Mouse (Mus musculus) lung, embryonic 14.5 days (tissue): ENCODE measurements around the gene Gbp3. TPM values are rescaled to one million over a fixed set of nuclear protein-coding genes. Genes with fewer than 3 reads are reported as not detected.
A peak's percentile ranks its signal among the peaks of the same experiment; 100 is the strongest.

ENCODE experiments used
- ATAC-seq: fragments of 200-750 bp; cut with Nextera tagmentation; 2 replicates; pipeline ENCODE4 v1.8.0; 2017; ENCODE audit warnings: mild to moderate bottlenecking, moderate TSS enrichment, moderate library complexity; ENCODE audit not compliant: insufficient read depth
- DNase-seq: peaks from one replicate; pipeline ENCODE4 v3.0.0-alpha.2; 2015
- H3K27ac ChIP-seq: fragments of 300-500 bp; sonication (generic); 2 replicates; pipeline ENCODE4 v1.5.1; 2014; ENCODE audit warnings: low read depth, mild to moderate bottlenecking, moderate library complexity
- H3K27me3 ChIP-seq: fragments of 300-500 bp; sonication (generic); 2 replicates; pipeline ENCODE4 v1.6.1; 2014; ENCODE audit warnings: low read length, control low read depth; ENCODE audit not compliant: insufficient read depth
- H3K36me3 ChIP-seq: fragments of 300-500 bp; sonication (generic); 2 replicates; pipeline ENCODE4 v1.6.1; 2014; ENCODE audit warnings: control low read depth; ENCODE audit not compliant: insufficient read depth
- H3K4me1 ChIP-seq: fragments of 300-500 bp; sonication (generic); 2 replicates; pipeline ENCODE4 v1.6.1; 2014; ENCODE audit warnings: antibody characterized with exemption, control low read depth; ENCODE audit not compliant: insufficient read depth
- H3K4me2 ChIP-seq: fragments of 300-500 bp; sonication (generic); 2 replicates; pipeline ENCODE4 v1.6.1; 2014; ENCODE audit warnings: mild to moderate bottlenecking
- H3K4me3 ChIP-seq: fragments of 300-500 bp; sonication (generic); 2 replicates; pipeline ENCODE4 v1.5.1; 2014; ENCODE audit warnings: low read depth, low read length
- H3K9ac ChIP-seq: fragments of 300-500 bp; sonication (generic); 2 replicates; pipeline ENCODE4 v1.6.1; 2014
- H3K9me3 ChIP-seq: fragments of 300-500 bp; sonication (generic); 2 replicates; pipeline ENCODE4 v1.6.1; 2016; ENCODE audit warnings: low read depth, low read length, control low read depth
- CTCF ChIP-seq: IDR thresholded peaks from 2 replicates; pipeline ENCODE4 v1.5.1; 2016; ENCODE audit warnings: antibody characterized with exemption, low read depth
- WGBS: fragments of 180-500 bp; shearing (Covaris S2); extraction: QIAGEN DNeasy Blood & Tissue Kit; methylation state at CpG from one replicate; pipeline ENCODE4 v1.1.7; 2014; 5-methylcytosine and 5-hydroxymethylcytosine counted together
- polyA plus RNA-seq: library from polyadenylated mRNA; unstranded; fragments of >200 nt; fragmentation: Nextera tagmentation; extraction: Ambion mirVana; gene quantifications from 2 replicates; pipeline ENCODE4 v1.2.1, GENCODE M21; 2014

The Gbp3 gene
- polyA plus RNA-seq, result 1.3 and 1.6 TPM in 2 replicates

DNA sequence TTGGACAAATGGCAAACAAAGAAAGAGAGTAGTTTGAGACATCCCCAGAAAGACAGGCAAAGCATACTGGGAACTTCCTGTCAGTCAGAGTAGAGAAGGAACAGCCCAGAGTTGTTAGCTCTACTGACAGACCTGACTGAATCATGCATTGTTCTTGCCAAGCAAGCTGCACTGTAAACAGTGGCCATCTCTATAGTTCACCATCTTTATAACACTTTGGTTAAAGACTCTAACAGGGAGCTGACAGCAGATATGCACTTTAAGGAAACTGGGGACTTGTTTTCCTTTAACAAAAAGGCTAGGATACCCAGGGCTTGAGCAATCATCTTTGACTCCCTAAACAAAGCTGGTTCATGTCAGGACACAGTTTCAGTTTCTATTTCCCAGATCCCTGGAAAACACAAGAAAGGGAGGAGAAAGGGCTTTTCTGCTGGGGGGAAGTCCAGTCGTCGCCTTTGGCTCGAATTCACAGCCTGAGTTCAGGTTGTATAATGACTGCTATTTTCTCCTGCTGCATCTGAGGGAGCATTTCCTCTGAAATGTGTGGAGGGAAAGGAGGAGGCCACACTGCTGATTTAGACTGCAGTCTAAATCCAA is at the start of gene Gbp3:
Gene Gbp3 (plus strand): TSS at position 395 of the 597 bp plus-strand sequence.
- Histone ChIP-seq H3K36me3 (no peaks in the 10 kb centered on the region), H3K4me1 (no peaks in the 10 kb centered on the region), H3K4me2 (peak within 1 kb of the TSS; percentile 61), H3K4me3 (peak within 1 kb of the TSS; percentile 38), H3K9me3 (no peaks in the 10 kb centered on the region), H3K9ac (peak within 1 kb of the TSS; percentile 4), H3K27ac (peak within 1 kb of the TSS; percentile 38; the same call in 1 of the 2 replicates), H3K27me3 (no peaks in the 10 kb centered on the region)
- 17% methylated on average over 3 of the region's 3 CpGs for WGBS
- no peak for TF ChIP-seq CTCF
- ATAC-seq (peak; percentile 59), DNase-seq (peak; percentile 65)

DNA sequence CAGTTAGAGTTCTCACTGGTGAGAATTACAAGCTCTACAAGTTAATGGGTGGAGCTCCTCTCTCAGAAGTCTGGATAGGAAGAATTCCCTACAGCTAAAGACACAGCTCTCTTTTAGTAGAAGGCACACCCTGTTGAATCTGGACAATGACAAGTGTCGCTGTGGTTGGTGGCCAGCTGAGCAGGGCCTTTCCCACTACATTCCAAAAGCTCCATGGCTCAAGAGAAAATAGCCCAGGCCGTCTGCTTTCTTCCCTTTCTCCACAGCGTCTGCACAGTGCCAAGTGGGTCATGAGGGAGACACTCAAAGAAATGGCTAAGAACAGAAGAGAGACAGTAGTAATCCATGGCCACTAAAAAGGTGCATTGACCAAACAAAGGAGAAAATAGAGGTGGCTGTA is 31.7 kb upstream of the Gbp3 start:
- WGBS, result 72% methylated on average over 3 of the region's 3 CpGs
- H3K4me1 ChIP-seq, result peaks cover 3% of the 10 kb centered on the region; the same call in 1 of the 2 replicates
- 0 out of 2 replicates have a peak, but pooled peaks cover 4% of the 10 kb centered on the region for H3K27me3 ChIP-seq
- no peak for ATAC-seq
- no peak for TF ChIP-seq CTCF
- DNase-seq, result no peak
- no peaks in the 10 kb centered on the region for H3K9me3 ChIP-seq
- no peaks in the 10 kb centered on the region for H3K36me3 ChIP-seq
- H3K27ac ChIP-seq, result no peak overlapping the region
- no peak overlapping the region for H3K9ac ChIP-seq
- no peak overlapping the region for H3K4me2 ChIP-seq
- no peak overlapping the region for H3K4me3 ChIP-seq

DNA sequence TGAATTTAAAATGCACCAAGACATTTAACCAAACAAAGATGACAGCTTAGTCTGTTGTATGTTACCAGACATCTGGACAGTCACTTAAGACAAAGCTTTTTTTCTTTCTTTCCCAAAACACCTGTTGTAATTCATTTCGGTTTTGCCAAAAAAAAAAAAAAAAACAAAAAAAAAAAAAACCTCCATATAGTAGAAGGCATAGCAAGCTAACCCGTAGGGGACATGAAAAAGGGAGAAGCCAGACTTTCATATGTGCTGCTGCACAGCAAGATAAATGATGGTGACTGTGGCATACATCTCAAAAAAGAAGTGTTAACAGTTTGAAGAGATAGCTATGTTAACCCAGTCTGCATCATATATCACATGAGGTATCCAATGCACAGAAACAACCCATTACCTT is 30.2 kb upstream of the Gbp3 start:
- no peak overlapping the region for H3K27ac ChIP-seq
- TF ChIP-seq CTCF, result no peak
- H3K4me3 ChIP-seq, result peak overlapping the region; percentile 50
- H3K27me3 ChIP-seq, result 0 out of 2 replicates have a peak, but pooled peaks cover 4% of the 10 kb centered on the region
- ATAC-seq (0 out of 2 replicates have a peak, but pooled peaks have one; percentile 3), DNase-seq (peak; percentile 23)
- peak overlapping the region; percentile 96 for H3K4me2 ChIP-seq
- H3K4me1 ChIP-seq, result peaks cover 3% of the 10 kb centered on the region; the same call in 1 of the 2 replicates
- no peaks in the 10 kb centered on the region for H3K9me3 ChIP-seq
- WGBS, result 24% methylated on average over 2 of the region's 2 CpGs
- H3K9ac ChIP-seq, result no peak overlapping the region; the same call in 1 of the 2 replicates
- no peaks in the 10 kb centered on the region for H3K36me3 ChIP-seq

DNA sequence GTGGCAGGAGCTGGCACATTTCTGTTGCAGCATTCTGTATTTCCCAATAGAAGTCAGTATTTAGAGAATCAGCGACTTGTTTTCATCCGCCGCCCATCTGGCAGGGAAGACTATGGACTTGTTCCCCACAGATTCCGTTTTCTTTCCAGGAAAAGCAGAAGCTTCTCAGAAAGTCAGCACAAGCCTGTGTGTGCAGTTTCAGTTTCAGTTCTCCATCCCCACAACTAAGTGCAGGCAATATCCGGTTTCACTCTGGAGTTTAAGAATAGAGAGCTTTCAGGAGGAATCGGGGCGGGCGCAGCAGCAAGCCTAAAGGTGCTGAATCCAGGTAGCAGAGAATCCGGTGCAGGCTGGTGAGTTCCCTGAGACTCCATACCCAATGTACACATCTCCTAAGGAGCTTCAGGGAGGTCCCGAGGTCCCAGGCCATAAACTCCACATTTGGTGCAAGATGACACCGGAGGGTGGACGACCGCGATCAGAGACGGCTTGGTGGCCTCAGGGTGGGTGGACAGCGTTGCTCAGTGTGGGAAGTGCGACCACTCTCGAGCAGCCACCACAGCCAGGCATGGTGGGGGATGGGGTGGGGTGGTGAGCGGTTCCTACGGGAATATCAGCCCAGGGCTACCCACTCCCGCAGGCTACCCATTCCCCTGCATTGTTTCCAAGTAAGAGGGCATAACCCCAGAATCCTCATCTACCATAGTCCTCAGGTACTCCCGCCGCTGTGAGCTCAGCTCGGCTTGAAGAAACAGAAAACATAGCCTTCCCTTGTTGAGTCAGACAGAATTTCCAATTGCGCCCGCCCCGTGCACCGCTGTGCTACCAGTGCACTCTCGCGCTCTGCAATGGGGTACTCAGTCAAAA is 29.5 kb upstream of the Gbp3 start, which contains the start of gene Gbp7:
Gene Gbp7 (plus strand): TSS at position 256 of the 867 bp plus-strand sequence.
- H3K27ac ChIP-seq, result peak within 1 kb of the TSS; percentile 20; the same call in 1 of the 2 replicates
- WGBS, result 1% methylated on average over 30 of the region's 30 CpGs

DNA sequence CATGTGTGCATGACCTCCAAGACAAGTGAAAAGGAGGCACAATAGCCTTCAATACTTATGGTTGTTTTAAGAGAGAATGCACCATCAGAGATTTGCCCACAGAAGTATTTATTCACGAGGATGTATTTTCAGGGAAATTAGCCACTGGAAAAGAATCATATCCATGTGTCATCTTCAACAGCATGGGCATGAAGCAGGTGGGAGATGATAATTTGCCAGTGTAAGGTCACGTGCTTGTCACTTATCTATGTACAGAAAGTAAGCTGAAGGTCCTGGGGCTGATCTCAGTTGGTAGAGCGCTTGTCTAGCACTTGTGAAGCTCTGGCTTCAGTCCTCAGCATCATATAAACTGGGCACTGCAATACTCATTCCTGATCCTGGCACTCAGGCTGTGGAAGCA is 28.2 kb upstream of the Gbp3 start:
- 87% methylated on average over 3 of the region's 3 CpGs for WGBS
- H3K9ac ChIP-seq, result no peak overlapping the region
- H3K27ac ChIP-seq, result no peak overlapping the region
- 0 out of 2 replicates have a peak, but pooled peaks cover 4% of the 10 kb centered on the region for H3K27me3 ChIP-seq
- H3K36me3 ChIP-seq, result no peaks in the 10 kb centered on the region
- TF ChIP-seq CTCF, result no peak
- H3K4me2 ChIP-seq, result no peak overlapping the region
- no peaks in the 10 kb centered on the region for H3K9me3 ChIP-seq
- DNase-seq, result no peak
- no peak for ATAC-seq
- peaks cover 3% of the 10 kb centered on the region; the same call in 1 of the 2 replicates for H3K4me1 ChIP-seq
- H3K4me3 ChIP-seq, result no peak overlapping the region

More for the DNA sequence above, 29.5 kb upstream of the Gbp3 start, which contains the start of gene Gbp7:
- peak; percentile 84 for ATAC-seq
- H3K36me3 ChIP-seq, result no peaks in the 10 kb centered on the region
- H3K9ac ChIP-seq, result peak within 1 kb of the TSS; percentile 62
- DNase-seq, result peak; percentile 79
- no peaks in the 10 kb centered on the region for H3K9me3 ChIP-seq
- peak within 1 kb of the TSS; percentile 96 for H3K4me2 ChIP-seq
- no peak for TF ChIP-seq CTCF
- H3K4me3 ChIP-seq, result peak within 1 kb of the TSS; percentile 50
- H3K4me1 ChIP-seq, result peaks cover 3% of the 10 kb centered on the region; the same call in 1 of the 2 replicates
- 0 out of 2 replicates have a peak, but pooled peaks cover 4% of the 10 kb centered on the region for H3K27me3 ChIP-seq

DNA sequence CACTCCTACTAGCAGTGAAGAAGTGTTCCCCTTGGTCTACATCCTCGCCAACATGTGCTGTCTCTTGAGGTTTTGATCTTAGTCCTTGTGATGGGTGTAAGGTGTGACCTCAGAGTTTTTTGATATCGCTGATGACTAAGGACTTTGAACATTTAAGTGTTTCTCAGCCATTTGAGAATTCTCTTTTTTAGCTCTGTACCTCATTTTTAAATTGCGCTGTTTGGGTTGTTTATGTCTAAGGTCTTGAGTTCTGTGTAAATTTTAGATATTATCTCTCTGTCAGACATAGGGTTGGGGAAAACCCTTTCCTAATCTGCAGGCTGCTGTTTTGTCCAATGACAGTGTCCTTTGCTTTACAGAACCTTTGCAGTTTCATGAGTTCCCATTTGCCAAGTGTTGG is 26.6 kb upstream of the Gbp3 start:
- no peak for TF ChIP-seq CTCF
- Histone ChIP-seq H3K36me3 (no peaks in the 10 kb centered on the region), H3K9me3 (no peaks in the 10 kb centered on the region), H3K4me3 (no peak overlapping the region), H3K27me3 (0 out of 2 replicates have a peak, but pooled peaks cover 4% of the 10 kb centered on the region), H3K4me1 (peaks cover 3% of the 10 kb centered on the region; the same call in 1 of the 2 replicates), H3K27ac (no peak overlapping the region), H3K4me2 (no peak overlapping the region), H3K9ac (no peak overlapping the region)
- DNase-seq (no peak), ATAC-seq (no peak)
- 87% methylated on average over 3 of the region's 3 CpGs for WGBS
